Mouse (Mus musculus): ENCODE data around the gene Hnrnpa0.
"Not testable (repeated sequence)": the region's sequence is repeated elsewhere in the genome, so short reads cannot be mapped to it uniquely, and the experiment has no call there.

Gene Hnrnpa0

DNA sequence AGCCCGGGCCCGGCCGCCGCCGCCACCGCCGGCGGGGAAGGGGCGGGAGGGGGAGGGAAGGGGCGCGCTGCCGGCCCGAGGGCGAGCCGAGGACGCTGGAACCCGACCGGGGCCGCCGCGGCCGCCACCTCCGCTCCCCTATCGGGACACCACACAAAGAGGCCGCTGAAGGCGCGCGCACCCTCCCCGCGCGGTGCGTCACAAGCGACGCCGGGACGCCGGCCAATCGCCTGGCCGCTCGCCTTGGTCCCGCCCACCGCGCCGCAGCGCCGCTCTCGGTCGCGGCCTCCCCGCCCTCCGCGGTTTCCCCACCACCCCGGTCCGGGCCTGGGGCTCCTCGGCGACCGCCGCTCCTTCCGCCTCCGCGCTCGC lies at the start of gene Hnrnpa0:
Hnrnpa0 (minus strand) TSS at position 161 of the 372 bp plus-strand sequence.
- DNase-seq: peak; percentile 90

DNA sequence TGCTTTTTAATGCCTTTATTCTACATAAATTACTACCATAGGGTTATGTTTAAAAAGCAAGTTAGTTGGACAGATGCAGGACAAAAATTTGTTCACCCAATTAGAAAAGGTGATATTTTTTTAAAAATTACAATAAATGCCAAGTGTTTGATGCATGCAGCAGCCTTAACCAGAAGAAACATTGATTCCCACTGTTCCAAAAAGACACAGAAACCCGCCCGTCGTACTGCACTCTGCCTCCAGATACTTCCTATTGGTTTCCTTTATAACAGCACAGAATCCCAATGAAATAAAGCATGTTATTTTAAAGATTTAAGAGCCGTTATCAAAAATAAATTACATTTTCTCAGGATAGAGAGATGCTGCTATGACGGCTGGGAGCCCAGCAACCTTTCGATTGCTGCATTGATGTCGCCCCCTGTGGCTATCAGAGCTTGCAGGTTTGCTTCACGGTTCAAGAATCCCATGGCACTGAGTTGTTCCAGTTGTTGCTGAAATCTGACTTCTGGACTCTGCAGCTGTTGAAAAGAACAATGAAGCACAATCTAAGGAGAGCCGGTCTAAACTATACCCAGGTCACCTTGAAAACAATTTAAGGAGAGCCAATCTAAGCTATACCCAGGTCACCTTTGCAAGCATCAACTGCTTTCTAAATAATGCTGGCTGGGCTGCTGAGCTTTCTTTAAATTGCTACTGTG lies 49.3 kb upstream of the Hnrnpa0 start:
- peak; percentile 99 for DNase-seq

DNA sequence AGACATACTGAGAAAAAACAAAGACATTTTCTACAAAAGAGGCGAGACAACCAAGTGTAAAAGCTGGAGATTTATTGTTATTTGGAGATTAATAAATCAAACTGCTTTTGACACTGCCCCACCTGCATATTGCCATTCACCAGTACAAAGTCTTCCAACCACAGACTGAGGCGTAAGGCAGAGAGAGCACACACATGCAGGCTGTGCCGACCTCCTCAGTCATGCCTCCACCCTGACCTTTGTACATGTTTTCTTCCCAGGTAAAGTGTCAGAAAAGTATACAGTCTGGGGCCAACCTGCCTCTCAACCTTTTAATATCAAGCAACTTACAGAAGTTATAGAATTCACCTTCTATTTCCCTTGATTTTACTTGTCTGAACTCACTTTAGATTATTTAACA lies 47.7 kb upstream of the Hnrnpa0 start:
- DNase-seq: no peak

DNA sequence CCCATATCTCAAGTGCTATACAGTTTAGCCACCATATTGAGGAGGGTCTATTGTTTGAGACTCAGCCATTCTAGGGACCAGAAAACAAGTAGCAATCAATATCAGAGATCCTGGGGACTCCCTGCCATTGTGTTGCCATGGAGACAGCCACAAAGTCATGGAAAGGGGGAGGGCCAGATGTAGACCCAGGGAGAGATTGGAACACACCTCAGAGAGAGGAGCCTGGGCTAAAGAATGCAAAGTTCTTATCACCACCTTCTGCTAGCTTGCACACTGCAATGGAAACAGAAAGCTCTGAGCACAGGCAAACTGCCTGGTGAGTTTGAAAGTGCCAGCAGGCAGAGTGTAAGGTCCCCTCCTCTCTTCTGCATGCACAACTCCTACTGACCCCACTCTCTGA lies 39.8 kb upstream of the Hnrnpa0 start:
- no peak for DNase-seq

DNA sequence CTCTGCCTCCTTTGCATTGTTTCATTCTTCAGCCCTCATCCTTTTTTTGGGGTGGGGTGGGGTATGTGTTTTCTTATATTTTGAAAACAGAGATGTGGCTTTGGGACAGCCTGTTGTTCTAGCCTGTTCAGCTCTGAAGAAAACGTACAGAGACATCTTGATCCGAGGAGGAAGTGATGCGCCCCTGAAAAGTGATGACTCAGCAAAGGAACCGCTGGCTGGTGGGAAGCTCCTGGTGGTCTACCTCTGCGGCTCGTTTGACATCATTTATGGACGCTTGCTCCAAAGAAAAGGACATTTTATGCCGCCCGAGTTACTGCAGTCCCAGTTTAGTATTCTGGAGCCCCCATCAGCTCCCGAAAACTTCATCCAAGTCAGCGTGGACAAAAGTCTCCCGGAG lies 35.0 kb upstream of the Hnrnpa0 start:
- DNase-seq: no peak

DNA sequence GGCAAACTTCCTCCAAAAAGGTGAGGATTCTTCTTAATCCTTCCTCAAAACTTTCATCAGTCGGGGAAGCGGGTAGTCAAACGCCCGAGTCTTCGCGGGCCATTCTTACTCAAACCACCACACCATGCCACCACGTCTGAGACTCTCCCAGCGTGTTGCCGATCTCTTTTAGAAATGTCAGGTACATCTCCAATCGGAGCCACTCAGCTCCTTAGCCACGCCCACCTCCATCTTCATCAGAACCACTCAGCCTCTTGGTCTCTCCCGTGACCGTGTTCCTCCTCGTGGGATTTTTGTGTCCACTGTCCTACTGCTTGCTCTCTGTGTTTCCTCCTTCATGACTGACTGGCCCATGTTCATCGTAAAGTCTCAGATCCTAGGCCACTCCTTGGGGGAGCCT lies 32.4 kb upstream of the Hnrnpa0 start:
- DNase-seq: no peak

DNA sequence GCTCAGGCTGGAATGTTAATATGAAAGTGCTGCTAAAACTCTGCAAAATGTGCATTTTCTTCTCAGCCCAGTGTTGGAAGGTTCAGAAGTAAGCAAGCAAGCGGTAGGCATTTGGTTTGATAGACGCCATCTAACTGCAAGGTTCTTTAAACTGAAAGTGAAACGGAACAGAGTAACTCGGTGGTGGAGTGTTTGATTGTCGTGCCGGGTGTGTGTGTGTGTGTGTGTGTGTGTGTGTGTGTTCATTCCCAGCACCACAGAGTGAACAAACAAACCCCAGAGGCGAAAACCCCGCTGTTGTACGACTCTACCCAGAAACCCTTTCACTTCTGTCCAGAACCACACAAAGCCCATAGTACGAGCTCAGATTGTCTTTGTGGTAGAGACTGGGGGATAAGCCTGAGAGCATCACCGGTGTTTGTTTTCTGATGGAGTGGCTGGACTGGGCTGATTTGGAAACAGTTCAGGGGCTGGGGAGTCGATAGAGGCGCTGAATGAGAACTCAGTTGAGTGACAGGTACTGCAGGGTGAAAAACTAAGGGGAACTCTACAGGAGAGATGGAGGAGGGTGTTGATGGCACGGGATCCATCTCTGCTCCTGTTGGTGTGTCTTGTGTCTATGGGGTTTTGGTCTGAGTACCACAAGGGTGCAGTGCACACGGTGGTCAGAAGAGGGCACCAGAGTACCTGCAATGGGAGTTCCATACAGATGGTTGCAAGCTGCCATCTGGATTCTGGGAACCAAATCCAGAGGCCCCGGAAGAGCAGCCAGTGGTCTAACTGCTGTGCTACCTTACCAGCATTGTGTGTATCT lies 29.9 kb upstream of the Hnrnpa0 start:
- peak; percentile 87 for DNase-seq

DNA sequence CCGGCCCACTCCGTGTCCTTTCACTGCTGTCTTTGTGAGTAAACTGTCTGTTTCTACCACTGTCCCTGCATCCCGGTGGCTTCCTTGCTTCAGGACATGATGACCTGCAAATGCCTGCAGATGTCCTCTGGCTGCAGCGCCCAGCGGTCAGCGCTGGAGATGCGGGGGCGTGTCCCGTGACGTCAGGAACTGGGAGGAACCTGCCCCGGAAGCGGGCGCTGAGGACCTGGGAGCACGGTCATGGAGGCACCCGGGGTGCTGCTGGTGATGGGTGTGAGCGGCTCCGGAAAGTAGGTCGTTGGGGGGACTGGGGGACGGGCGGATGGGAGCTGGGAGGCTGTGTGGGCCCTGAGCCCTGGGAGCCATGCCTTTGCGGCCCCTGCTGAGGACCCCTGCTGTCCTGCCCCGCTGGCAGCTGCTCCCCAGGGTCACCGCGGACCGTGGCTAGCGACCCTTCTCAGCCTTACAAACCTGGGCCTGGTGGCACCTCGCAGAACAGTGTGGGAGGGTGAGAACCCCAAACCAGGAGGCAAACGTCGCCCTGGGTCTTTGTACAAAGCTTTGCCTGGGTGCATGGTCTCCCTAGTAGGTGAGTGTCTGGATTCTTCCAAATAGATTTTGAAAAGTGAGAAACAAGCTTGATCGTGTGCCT lies 29.2 kb upstream of the Hnrnpa0 start, which contains the start of gene Idnk:
Idnk (plus strand) TSS at position 203 of the 652 bp plus-strand sequence.
- peak; percentile 84 for DNase-seq

DNA sequence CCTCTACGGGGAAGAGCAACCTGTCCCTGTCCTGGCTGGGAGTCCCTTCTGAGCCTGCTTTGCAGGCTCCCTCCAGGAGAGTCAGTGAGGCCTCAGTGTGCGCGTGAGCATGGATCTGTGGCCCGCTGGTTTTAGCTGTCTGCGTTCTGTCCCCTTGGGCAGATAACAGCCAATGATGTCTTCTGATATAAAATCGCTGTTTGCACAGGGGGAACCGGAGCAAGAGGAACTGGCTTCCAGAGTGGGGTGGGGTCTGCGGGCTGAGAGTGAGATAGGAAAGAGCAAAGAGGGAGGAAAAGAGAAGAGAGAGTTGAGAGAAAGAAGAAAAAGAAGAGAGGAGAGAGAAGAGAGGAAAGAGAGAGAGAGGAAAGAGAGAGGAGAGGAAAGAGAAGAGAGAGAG lies 28.7 kb upstream of the Hnrnpa0 start:
- no peak for DNase-seq

DNA sequence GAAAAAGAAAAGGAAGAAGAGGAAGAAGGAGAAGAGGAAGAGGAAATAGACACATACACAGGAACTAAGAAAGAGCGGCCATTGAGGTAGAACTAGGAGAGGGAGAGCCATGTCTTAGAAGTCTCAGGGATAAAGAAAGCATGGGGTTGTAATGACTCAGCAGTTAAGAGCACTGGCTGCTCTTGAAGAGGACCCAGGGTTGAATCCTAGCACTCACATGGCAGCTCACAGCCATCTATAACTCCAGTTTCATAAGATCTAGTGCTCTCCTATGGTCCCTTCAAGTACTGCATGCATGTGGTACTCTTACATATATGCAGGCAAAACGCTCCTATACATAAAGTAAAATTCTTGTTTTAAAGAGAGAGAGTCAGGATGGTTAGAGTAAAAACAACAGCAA lies 27.7 kb upstream of the Hnrnpa0 start:
- no peak for DNase-seq

DNA sequence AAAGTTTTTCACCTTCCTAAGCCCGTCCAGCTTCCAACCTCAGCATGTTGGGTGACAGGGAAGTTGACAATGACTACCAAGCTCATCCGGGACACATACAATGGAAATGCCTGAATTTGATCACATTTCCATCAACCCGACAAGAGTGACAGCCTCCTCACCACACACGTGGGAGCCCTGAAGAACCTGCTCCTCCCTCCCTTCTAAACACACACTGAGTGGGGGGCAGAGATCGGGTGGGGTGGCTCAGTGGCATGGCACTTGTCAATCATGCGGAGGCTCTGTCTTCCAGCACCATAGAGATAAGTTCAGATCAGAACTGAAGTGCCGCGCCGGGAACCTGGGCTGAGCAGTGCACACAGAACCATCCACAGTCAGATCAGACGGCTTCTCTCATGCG lies 22.1 kb upstream of the Hnrnpa0 start:
- DNase-seq: no peak

DNA sequence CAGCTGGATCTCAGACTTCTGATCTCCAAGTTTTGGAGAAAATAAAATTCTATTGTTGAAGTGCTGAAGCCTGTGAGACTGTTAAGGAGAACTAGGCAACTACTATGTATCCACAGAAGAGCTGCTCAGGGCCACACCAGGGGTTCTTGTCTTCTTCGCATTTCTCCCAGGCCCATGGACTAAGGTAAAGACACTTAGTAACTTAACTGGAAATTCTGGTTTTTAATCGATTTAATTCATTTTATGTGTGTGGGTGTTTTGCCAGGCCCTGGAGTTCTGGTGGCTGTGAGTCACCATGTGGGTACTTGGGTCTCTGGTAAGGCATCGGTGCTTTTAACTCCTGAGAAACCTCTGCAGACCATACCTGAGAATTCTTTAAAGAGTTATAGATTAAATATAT lies 21.3 kb upstream of the Hnrnpa0 start:
- no peak for DNase-seq

DNA sequence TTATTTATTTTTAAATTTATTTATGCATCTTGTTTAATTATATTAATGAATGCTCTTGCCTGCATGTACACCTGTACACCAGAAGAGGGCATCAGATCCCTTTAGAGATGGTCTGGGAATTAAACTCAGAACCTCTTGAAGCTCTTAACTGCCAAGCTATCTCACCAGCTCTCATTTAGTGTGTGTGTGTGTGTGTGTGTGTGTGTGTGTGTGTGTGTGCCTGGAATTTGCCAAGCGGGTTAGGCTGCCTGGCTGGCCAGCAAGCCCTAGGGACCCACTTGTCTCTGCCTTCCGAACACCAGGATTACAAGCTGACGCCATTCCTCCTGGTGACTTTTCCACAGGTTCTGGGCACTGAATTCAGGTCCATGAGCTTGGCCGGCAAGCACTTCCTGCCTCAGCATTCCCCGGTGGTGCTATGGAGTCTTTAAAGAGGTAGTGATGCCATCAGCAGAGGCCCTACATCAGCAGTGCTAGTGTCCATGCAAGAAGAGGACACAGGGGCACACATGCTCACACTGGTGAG lies 20.7 kb upstream of the Hnrnpa0 start:
- DNase-seq: no peak

DNA sequence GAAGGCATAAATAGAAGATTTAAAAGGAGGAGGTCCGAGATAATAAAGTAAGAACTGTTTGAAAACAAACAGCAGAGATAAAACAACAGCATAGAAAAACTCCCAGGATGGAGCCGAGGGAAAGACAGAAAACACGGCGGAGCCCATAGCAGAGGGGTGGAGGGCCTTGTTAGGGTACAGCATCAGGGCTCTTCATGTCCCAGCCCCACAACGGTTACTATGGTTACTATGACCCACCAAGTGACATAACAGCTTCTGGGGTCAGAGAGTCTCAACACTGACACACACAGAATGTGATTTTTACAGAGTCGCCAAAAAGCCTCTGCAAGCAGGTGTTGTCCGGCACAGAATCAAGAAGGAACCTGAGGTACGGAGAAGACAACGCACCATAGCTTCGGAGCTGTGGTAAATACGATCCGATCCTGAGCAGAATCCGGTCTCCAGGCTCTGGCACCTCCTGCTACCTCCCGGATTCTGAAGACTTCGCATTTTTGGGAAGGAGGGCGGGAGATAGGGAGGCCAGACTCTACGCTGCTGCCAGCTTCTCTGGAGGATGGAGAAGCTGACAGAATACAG lies 20.0 kb upstream of the Hnrnpa0 start:
- DNase-seq: peak; percentile 24

DNA sequence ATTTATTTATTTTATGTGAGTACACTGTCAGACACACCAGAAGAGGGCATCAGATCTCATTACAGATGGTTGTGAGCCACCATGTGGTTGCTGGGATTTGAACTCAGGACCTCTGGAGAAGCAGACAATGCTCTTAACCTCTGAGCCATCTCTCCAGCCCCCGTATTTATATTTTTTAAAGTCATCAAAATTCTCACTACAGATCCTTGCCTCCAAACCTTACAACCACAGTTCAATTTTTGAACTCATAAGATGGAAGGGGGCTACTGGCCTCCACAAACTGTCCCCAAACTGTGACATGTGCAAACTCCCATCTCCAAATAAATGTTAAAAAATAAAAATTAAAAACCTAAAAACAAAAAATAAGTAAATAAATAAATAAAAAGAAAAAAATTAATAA lies 19.4 kb upstream of the Hnrnpa0 start:
- no peak for DNase-seq

DNA sequence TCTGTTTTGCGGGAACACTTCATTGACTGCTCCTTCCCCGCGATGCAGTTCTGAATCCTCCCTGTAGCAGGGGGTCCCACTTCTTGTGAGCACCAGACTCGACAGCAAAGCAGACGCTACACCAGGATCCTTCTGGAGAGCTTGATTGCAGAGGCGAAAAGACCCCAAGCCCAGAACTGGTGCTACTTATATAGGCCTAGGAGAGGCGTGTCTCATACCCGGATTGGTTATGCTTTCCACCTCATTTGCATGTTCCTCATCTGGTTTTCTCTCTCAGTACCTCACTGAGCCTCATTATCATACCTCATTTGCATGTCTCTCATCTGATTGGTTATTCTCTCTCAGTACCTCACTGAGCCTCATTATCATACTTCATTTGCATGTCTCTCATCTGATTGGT lies 18.2 kb upstream of the Hnrnpa0 start:
- DNase-seq: not testable (repeated sequence)

DNA sequence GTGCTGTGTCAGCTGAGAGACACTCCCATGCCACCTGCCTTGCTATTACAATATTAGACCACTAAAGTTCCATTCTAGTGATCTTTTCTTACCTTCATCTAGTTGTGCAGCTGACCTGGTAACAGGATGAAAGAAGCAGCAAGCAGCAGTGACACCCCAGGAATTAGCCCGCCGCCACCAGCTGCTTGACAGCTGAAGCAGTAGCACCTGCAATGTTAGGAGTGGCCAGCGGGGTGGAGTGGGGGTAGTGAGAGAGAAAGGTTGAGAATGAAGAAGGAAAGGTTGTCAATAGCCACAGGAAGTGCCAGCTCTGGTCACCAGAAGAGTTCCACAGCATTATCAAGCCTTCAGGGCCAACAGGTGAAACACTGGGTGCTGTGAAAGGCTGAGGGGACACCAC lies 3.3 kb upstream of the Hnrnpa0 start:
- no peak for DNase-seq

DNA sequence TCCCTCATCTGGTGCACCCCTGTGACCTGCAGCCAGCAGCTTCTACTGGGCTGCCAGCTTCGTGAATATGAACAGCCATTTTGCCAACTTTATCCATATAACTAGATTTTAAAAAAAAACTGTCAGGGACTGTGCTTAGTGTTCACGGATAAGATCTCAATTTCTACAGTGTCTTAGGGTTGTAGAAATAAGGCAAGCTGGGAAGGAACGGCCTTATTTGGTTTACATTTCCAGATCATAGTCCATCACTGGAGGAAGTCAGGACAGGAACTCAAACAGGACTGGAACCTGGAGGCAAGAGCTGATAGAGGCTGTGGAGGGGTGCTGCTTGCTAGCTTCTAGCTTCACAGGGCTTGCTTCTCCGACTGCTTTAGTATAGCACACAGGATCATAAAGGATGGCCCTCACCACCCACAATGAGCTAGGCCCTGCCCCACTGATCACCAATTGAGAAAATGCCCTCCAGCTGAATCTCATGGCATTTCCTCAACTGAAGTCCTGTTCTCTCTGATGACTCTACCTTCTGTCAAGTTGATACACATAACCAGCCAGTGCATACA lies 1.4 kb upstream of the Hnrnpa0 start:
- DNase-seq: peak; percentile 24

DNA sequence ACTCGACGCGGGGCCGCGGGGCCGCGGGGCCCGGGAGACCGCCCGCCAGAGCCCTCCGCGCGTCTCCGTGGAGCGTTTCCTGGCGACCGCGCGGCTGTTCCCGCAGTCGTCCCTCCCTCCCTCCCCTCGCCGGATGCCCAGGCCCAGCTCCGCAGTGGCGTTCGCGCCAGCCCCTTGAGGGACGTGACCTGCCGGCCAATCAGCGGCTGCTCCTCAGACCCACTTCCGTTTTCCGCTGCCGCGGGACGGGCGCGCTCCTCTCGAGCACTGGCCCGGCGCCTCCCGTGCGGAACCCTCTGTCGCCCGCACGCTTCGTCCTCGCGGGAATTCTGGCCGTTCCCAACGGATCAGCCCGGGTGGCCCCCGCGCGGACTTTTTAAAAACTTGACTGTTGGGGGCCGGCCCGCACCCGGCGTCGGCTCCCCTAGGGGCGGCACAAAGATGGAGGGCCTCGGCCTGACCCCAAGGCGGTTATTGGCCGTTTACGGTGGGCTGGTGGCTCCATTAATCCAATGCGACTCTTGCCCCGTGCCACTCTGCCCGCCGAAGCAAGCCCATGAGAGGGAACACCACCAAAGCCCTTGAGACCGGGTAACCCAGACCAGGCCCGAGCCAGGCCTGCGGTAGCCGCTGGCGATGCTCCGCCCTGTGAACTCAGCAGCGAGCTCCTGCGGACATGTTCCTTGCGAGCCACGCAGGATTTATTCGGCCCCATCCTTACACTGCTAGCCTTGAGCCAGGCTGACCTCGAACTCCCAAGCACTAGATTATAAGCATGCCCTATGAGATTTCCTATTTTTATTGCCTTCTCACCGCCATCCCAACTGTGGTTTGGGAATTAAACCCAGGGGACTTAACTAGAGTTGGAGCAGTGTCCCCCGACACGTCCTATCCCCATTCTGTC lies 664 bp upstream of the Hnrnpa0 start:
- peak; percentile 96 for DNase-seq

DNA sequence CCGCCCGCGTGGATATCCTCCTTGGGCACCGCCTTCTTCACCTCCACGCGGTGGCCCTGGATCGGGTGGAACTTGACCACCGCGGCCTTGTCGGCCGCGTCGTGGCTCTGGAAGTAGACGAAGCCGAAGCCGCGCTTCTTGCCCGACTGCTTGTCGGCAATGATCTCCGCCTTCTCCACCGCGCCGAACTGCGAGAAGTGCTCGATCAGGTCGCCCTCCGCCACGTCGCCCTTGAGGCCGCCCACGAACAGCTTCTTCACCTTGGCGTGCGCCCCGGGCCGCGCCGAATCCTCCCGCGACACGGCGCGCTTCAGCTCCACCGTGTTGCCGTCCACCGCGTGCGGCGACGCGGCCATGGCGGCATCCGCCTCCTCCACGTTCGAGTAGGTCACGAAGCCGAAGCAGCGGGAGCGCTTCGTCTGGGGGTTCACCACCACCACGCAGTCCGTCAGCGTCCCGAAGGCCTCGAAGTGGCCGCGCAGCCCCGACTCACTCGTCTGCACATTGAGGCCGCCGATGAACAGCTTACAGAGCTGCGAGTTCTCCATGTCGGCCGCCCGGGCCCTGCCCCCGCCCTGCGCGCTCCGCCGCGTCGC lies 492 bp downstream of the Hnrnpa0 start:
- peak; percentile 44 for DNase-seq

Data from kidney, adult 11 months (tissue).